Mouse (Mus musculus) bone marrow macrophage, adult 2 months (primary cell): ENCODE data around the gene Cln6.

ENCODE experiments used
- CTCF ChIP-seq: IDR thresholded peaks from 2 replicates; pipeline ENCODE4 v1.5.1; 2012; ENCODE audit warnings: low read depth, mild to moderate bottlenecking, low read length, moderate library complexity
- POLR2A ChIP-seq: IDR thresholded peaks from 2 replicates; pipeline ENCODE4 v1.6.1; 2012; ENCODE audit warnings: mild to moderate bottlenecking, low read depth, low read length, borderline replicate concordance

- no peak for TF ChIP-seq CTCF
- peak; percentile 58; the same call in 1 of the 2 replicates for TF ChIP-seq POLR2A
These were observed at the start of gene Cln6 for GRCm38 (mm10) chr9:62838506-62839171.
